Mouse (Mus musculus): ENCODE data around the gene Ormdl3. TPM values are rescaled to one million over a fixed set of nuclear protein-coding genes. Genes with fewer than 3 reads are reported as not detected.
"Not testable (repeated sequence)": the region's sequence is repeated elsewhere in the genome, so short reads cannot be mapped to it uniquely, and the experiment has no call there.

Ormdl3 gene
- polyA plus RNA-seq, 1 experiment from 2014 or later: 7.1 TPM

DNA sequence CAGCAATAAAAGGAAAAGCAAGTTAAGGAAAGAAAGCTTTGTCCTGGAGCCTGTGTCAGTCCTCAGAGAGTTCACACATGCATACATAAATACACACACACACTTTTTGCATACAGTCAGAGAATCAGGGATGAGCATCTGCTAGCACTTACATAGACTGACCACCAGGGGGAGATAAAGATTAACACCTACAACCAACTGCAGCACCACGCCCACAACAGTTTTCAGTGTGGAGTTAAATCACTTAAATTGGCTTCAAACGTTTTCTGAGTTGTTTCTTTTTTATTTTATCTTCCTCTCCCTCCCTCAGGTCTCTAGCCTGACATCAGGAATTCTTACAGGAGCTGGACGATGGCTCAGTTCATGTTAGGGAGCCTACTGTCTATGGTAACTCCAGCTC lies 19.6 kb upstream of the Ormdl3 start:
- 0 out of 2 replicates have a peak, but pooled peaks cover 8% of the 10 kb centered on the region for H3K4me1 ChIP-seq (ENCODE audit: control insufficient read depth, insufficient read depth, low read length)
- no peak overlapping the region for H3K9ac ChIP-seq (ENCODE audit: low read depth, low read length)
- H3K9me3 ChIP-seq (ENCODE audit: control insufficient read depth, low read length): no peaks in the 10 kb centered on the region
- no peak overlapping the region for H3K4me3 ChIP-seq (ENCODE audit: low read length)
- peaks cover 5% of the 10 kb centered on the region; the same call in 1 of the 2 replicates for H3K27me3 ChIP-seq (ENCODE audit: control insufficient read depth, insufficient read depth, low read length)
- H3K36me3 ChIP-seq (ENCODE audit: control insufficient read depth, insufficient read depth, low read length): no peaks in the 10 kb centered on the region
- H3K4me2 ChIP-seq (replicated peaks; ENCODE audit: low read depth, low read length): no peak overlapping the region
- no peak overlapping the region for H3K27ac ChIP-seq (ENCODE audit: low read depth, low read length)
- no peak for ATAC-seq (ENCODE audit: low FRiP score, low TSS enrichment)
- 7% methylated on average over 3 of the region's 3 CpGs for WGBS

- 69% methylated on average over 6 of the region's 6 CpGs for WGBS
- H3K4me1 ChIP-seq (ENCODE audit: control insufficient read depth, insufficient read depth, low read length): 0 out of 2 replicates have a peak, but pooled peaks cover 10% of the 10 kb centered on the region
- not testable (repeated sequence) for ATAC-seq (ENCODE audit: low FRiP score, low TSS enrichment); H3K27ac ChIP-seq (ENCODE audit: low read depth, low read length); H3K36me3 ChIP-seq (ENCODE audit: control insufficient read depth, insufficient read depth, low read length); H3K9me3 ChIP-seq (ENCODE audit: control insufficient read depth, low read length); H3K4me2 ChIP-seq (replicated peaks; ENCODE audit: low read depth, low read length); H3K27me3 ChIP-seq (ENCODE audit: control insufficient read depth, insufficient read depth, low read length); H3K9ac ChIP-seq (ENCODE audit: low read depth, low read length); H3K4me3 ChIP-seq (ENCODE audit: low read length)
These were observed 17.7 kb upstream of the Ormdl3 start for GRCm38 (mm10) chr11:98604911-98605310.

DNA sequence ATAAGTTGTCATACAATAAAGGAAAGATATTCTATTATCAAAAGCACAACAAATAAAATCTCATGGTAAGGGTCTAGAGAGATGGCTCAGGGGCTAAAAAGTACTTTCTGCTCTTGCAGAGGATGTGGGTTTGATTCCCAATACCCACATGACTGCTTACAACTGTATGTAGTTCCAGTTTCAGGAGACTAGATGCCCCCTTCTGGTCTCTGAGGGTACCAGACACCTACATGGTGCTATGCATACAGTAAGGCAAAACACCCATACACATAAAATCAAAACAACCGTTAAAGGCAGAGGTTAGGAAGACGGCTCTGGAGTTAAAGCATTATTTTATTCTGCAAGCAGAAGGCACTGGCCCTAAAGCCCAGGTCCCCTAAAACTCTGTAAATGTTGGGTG lies 16.8 kb upstream of the Ormdl3 start:
- H3K4me1 ChIP-seq (ENCODE audit: control insufficient read depth, insufficient read depth, low read length): 0 out of 2 replicates have a peak, but pooled peaks cover 10% of the 10 kb centered on the region
- no peak overlapping the region for H3K4me3 ChIP-seq (ENCODE audit: low read length)
- H3K9ac ChIP-seq (ENCODE audit: low read depth, low read length): no peak overlapping the region
- H3K36me3 ChIP-seq (ENCODE audit: control insufficient read depth, insufficient read depth, low read length): no peaks in the 10 kb centered on the region
- no peak overlapping the region for H3K4me2 ChIP-seq (replicated peaks; ENCODE audit: low read depth, low read length)
- WGBS: 87% methylated on average over 2 of the region's 2 CpGs
- H3K9me3 ChIP-seq (ENCODE audit: control insufficient read depth, low read length): no peaks in the 10 kb centered on the region
- H3K27ac ChIP-seq (ENCODE audit: low read depth, low read length): no peak overlapping the region
- no peak for ATAC-seq (ENCODE audit: low FRiP score, low TSS enrichment)
- H3K27me3 ChIP-seq (ENCODE audit: control insufficient read depth, insufficient read depth, low read length): peaks cover 13% of the 10 kb centered on the region

GRCm38 (mm10) chr11:98602090-98602690 lies 15.0 kb upstream of the Ormdl3 start:
- H3K36me3 ChIP-seq (ENCODE audit: control insufficient read depth, insufficient read depth, low read length): no peaks in the 10 kb centered on the region
- peak overlapping the region; percentile 45 for H3K4me2 ChIP-seq (replicated peaks; ENCODE audit: low read depth, low read length)
- H3K4me1 ChIP-seq (ENCODE audit: control insufficient read depth, insufficient read depth, low read length): 0 out of 2 replicates have a peak, but pooled peaks cover 10% of the 10 kb centered on the region
- WGBS: 1% methylated on average over 20 of the region's 20 CpGs
- H3K9me3 ChIP-seq (ENCODE audit: control insufficient read depth, low read length): no peaks in the 10 kb centered on the region
- H3K27me3 ChIP-seq (ENCODE audit: control insufficient read depth, insufficient read depth, low read length): peaks cover 20% of the 10 kb centered on the region
- H3K27ac ChIP-seq (ENCODE audit: low read depth, low read length): no peak overlapping the region
- ATAC-seq (ENCODE audit: low FRiP score, low TSS enrichment): peak; percentile 73
- no peak overlapping the region for H3K9ac ChIP-seq (ENCODE audit: low read depth, low read length)
- H3K4me3 ChIP-seq (ENCODE audit: low read length): peak overlapping the region; percentile 35

DNA sequence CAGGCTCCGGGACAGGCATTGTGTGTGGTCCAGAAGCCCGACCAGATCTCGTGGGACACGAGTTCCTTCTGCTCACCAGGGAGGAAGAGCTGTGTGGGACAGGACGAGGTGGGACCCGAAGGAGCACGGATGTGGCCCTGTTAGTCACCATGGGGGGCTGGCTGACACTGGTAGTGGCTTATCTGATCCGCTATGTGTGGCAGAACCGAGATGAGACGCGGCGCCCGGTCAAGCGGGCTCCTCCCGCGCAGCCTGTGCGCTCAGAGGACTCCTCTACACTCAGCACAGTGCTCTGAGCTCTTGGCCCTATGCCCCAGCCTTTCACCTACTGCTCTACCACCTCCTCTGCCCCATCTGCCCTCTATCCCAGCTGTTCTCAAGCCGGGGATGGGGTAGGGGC lies 12.1 kb upstream of the Ormdl3 start:
- H3K4me2 ChIP-seq (replicated peaks; ENCODE audit: low read depth, low read length): no peak overlapping the region
- H3K27me3 ChIP-seq (ENCODE audit: control insufficient read depth, insufficient read depth, low read length): peaks cover 20% of the 10 kb centered on the region
- 30% methylated on average over 18 of the region's 18 CpGs for WGBS
- H3K27ac ChIP-seq (ENCODE audit: low read depth, low read length): no peak overlapping the region
- no peak overlapping the region for H3K9ac ChIP-seq (ENCODE audit: low read depth, low read length)
- ATAC-seq (ENCODE audit: low FRiP score, low TSS enrichment): no peak
- H3K4me3 ChIP-seq (ENCODE audit: low read length): no peak overlapping the region
- 0 out of 2 replicates have a peak, but pooled peaks cover 10% of the 10 kb centered on the region for H3K4me1 ChIP-seq (ENCODE audit: control insufficient read depth, insufficient read depth, low read length)
- H3K36me3 ChIP-seq (ENCODE audit: control insufficient read depth, insufficient read depth, low read length): no peaks in the 10 kb centered on the region
- no peaks in the 10 kb centered on the region for H3K9me3 ChIP-seq (ENCODE audit: control insufficient read depth, low read length)

- Histone ChIP-seq H3K4me3 (ENCODE audit: low read length) (no peak overlapping the region), H3K4me2 (replicated peaks; ENCODE audit: low read depth, low read length) (no peak overlapping the region), H3K27me3 (ENCODE audit: control insufficient read depth, insufficient read depth, low read length) (peaks cover 23% of the 10 kb centered on the region), H3K9me3 (ENCODE audit: control insufficient read depth, low read length) (no peaks in the 10 kb centered on the region), H3K36me3 (ENCODE audit: control insufficient read depth, insufficient read depth, low read length) (no peaks in the 10 kb centered on the region), H3K4me1 (ENCODE audit: control insufficient read depth, insufficient read depth, low read length) (0 out of 2 replicates have a peak, but pooled peaks cover 10% of the 10 kb centered on the region), H3K9ac (ENCODE audit: low read depth, low read length) (no peak overlapping the region), H3K27ac (ENCODE audit: low read depth, low read length) (no peak overlapping the region)
- 63% methylated on average over 18 of the region's 18 CpGs for WGBS
- no peak for ATAC-seq (ENCODE audit: low FRiP score, low TSS enrichment)
These were observed 11.7 kb upstream of the Ormdl3 start for GRCm38 (mm10) chr11:98598851-98599290.

- 0 out of 2 replicates have a peak, but pooled peaks cover 10% of the 10 kb centered on the region for H3K4me1 ChIP-seq (ENCODE audit: control insufficient read depth, insufficient read depth, low read length)
- no peak for ATAC-seq (ENCODE audit: low FRiP score, low TSS enrichment)
- no peaks in the 10 kb centered on the region for H3K9me3 ChIP-seq (ENCODE audit: control insufficient read depth, low read length)
- WGBS: 88% methylated on average over 8 of the region's 8 CpGs
- no peak within 1 kb of the TSS for H3K4me3 ChIP-seq (ENCODE audit: low read length)
- H3K9ac ChIP-seq (ENCODE audit: low read depth, low read length): no peak within 1 kb of the TSS
- H3K36me3 ChIP-seq (ENCODE audit: control insufficient read depth, insufficient read depth, low read length): no peaks in the 10 kb centered on the region
- no peak within 1 kb of the TSS for H3K4me2 ChIP-seq (replicated peaks; ENCODE audit: low read depth, low read length)
- H3K27ac ChIP-seq (ENCODE audit: low read depth, low read length): no peak within 1 kb of the TSS
- H3K27me3 ChIP-seq (ENCODE audit: control insufficient read depth, insufficient read depth, low read length): peaks cover 18% of the 10 kb centered on the region
These were observed 10.8 kb upstream of the Ormdl3 start, which contains the start of gene Lrrc3c for GRCm38 (mm10) chr11:98597991-98598390. Lrrc3c (plus strand) TSS chr11:98598291.

GRCm38 (mm10) chr11:98597363-98597762 lies 10.2 kb upstream of the Ormdl3 start:
- WGBS: 45% methylated on average over 6 of the region's 6 CpGs
- H3K36me3 ChIP-seq (ENCODE audit: control insufficient read depth, insufficient read depth, low read length): no peaks in the 10 kb centered on the region
- H3K9ac ChIP-seq (ENCODE audit: low read depth, low read length): no peak overlapping the region
- no peak overlapping the region for H3K4me2 ChIP-seq (replicated peaks; ENCODE audit: low read depth, low read length)
- no peak overlapping the region for H3K4me3 ChIP-seq (ENCODE audit: low read length)
- H3K4me1 ChIP-seq (ENCODE audit: control insufficient read depth, insufficient read depth, low read length): 0 out of 2 replicates have a peak, but pooled peaks cover 8% of the 10 kb centered on the region
- peaks cover 18% of the 10 kb centered on the region for H3K27me3 ChIP-seq (ENCODE audit: control insufficient read depth, insufficient read depth, low read length)
- no peak overlapping the region for H3K27ac ChIP-seq (ENCODE audit: low read depth, low read length)
- H3K9me3 ChIP-seq (ENCODE audit: control insufficient read depth, low read length): no peaks in the 10 kb centered on the region
- ATAC-seq (ENCODE audit: low FRiP score, low TSS enrichment): 0 out of 2 replicates have a peak, but pooled peaks have one; percentile 43

DNA sequence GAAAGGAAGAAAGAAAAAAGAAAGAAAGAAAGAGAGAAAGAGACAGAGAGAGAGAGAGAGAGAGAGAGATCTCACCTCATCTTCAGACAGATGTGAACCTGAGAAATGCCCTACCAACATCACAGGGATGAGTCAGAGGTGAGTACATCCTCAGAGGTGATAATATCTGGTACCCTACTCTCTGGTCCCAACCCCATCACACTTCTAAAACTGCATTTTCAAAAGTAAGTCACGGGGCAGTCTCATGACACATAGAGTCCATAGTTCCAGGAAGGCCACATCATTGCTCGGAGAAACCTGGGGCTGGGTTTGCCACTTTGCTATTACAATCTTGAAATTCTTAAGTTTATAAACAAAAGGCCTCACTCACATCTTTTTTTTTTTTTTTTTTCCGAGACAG lies 8.8 kb upstream of the Ormdl3 start:
- no peak overlapping the region for H3K4me3 ChIP-seq (ENCODE audit: low read length)
- H3K36me3 ChIP-seq (ENCODE audit: control insufficient read depth, insufficient read depth, low read length): no peaks in the 10 kb centered on the region
- no peak overlapping the region for H3K9ac ChIP-seq (ENCODE audit: low read depth, low read length)
- ATAC-seq (ENCODE audit: low FRiP score, low TSS enrichment): no peak
- no peak overlapping the region for H3K27ac ChIP-seq (ENCODE audit: low read depth, low read length)
- 82% methylated on average over 3 of the region's 3 CpGs for WGBS
- peaks cover 18% of the 10 kb centered on the region for H3K27me3 ChIP-seq (ENCODE audit: control insufficient read depth, insufficient read depth, low read length)
- no peaks in the 10 kb centered on the region for H3K9me3 ChIP-seq (ENCODE audit: control insufficient read depth, low read length)
- H3K4me1 ChIP-seq (ENCODE audit: control insufficient read depth, insufficient read depth, low read length): no peaks in the 10 kb centered on the region
- H3K4me2 ChIP-seq (replicated peaks; ENCODE audit: low read depth, low read length): no peak overlapping the region

Data from kidney, embryonic 14.5 days (tissue).